Mouse (Mus musculus) liver, embryonic 11.5 days (tissue): Measurements from ENCODE around the gene Ednra. TPM values are rescaled to one million over a fixed set of nuclear protein-coding genes. Genes with fewer than 3 reads are reported as not detected.
"Not testable (repeated sequence)": the region's sequence is repeated elsewhere in the genome, so short reads cannot be mapped to it uniquely, and the experiment has no call there.

Experiments used
- ATAC-seq: fragments of 200-750 bp; cut with Nextera tagmentation; replicated peaks from 2 replicates; pipeline ENCODE4 v1.8.0; 2017; ENCODE audit warnings: moderate number of reproducible peaks, mild to moderate bottlenecking, moderate TSS enrichment, moderate library complexity; ENCODE audit not compliant: low FRiP score
- DNase-seq: peaks from one replicate; pipeline ENCODE4 v3.0.0-alpha.2; 2017; ENCODE audit warnings: low spot score
- H3K27ac ChIP-seq: fragments of 300-500 bp; sonication (generic); 2 replicates; pipeline ENCODE4 v1.5.1; 2014; ENCODE audit warnings: mild to moderate bottlenecking, low read depth, low read length, control low read depth
- H3K27me3 ChIP-seq: fragments of 300-500 bp; sonication (generic); replicated peaks from 2 replicates; pipeline ENCODE4 v1.6.1; 2014; ENCODE audit warnings: low read length, mixed read lengths; ENCODE audit not compliant: control insufficient read depth, insufficient read depth
- H3K36me3 ChIP-seq: fragments of 300-500 bp; sonication (generic); 2 replicates; pipeline ENCODE4 v1.6.1; 2014; ENCODE audit warnings: mild to moderate bottlenecking, low read length, moderate library complexity, mixed read lengths; ENCODE audit not compliant: control insufficient read depth, insufficient read depth
- H3K4me1 ChIP-seq: fragments of 300-500 bp; sonication (generic); replicated peaks from 2 replicates; pipeline ENCODE4 v1.6.1; 2014; ENCODE audit warnings: low read length, mixed read lengths; ENCODE audit not compliant: control insufficient read depth, insufficient read depth
- H3K4me2 ChIP-seq: fragments of 300-500 bp; sonication (generic); 2 replicates; pipeline ENCODE4 v1.6.1; 2014; ENCODE audit warnings: mild to moderate bottlenecking, control low read depth, moderate library complexity
- H3K4me3 ChIP-seq: fragments of 300-500 bp; sonication (generic); 2 replicates; pipeline ENCODE4 v1.5.1; 2014; ENCODE audit warnings: low read depth, low read length, control low read depth
- H3K9ac ChIP-seq: fragments of 300-500 bp; sonication (generic); 2 replicates; pipeline ENCODE4 v1.6.1; 2014; ENCODE audit warnings: low read depth, low read length, control low read depth
- H3K9me3 ChIP-seq: fragments of 300-500 bp; sonication (generic); 2 replicates; pipeline ENCODE4 v1.6.1; 2016; ENCODE audit warnings: low read length, inconsistent platforms, mixed read lengths; ENCODE audit not compliant: control insufficient read depth
- WGBS: fragments of 180-500 bp; shearing (Covaris S2); extraction: QIAGEN DNeasy Blood & Tissue Kit; methylation state at CpG from one replicate; pipeline ENCODE4 v1.1.7; 2014; 5-methylcytosine and 5-hydroxymethylcytosine counted together
- polyA plus RNA-seq: library from polyadenylated mRNA; unstranded; fragments of >200 nt; fragmentation: Nextera tagmentation; extraction: Ambion mirVana; gene quantifications from 2 replicates; pipeline ENCODE4 v1.2.1, GENCODE M21; 2014

Ednra gene
- polyA plus RNA-seq, 1 experiment from 2014 or later = 8.1 TPM

DNA sequence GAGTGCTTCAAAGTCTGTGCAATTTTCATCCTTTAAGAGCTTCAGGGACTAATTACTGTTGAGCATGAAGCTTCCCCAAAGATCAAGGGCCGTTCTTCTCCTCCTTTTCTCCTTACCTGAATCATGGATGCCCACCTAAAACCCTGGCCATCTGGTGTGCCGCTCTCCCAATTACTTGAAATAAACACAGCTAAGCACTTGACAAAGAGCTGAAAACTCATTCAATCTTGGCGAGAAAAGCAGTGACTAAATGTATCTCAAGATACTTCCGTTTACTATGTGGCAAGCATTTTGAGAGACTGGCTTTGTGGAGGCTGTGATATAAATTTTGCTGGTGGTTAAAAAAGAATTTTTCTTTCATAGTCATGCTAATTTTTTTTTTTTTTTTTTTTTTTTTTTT is 19.5 kb downstream of the Ednra start:
- DNase-seq = no peak
- H3K4me3 ChIP-seq = no peak overlapping the region
- no peaks in the 10 kb centered on the region; the same call in 1 of the 2 replicates for H3K36me3 ChIP-seq
- H3K27ac ChIP-seq = no peak overlapping the region
- no peak overlapping the region for H3K4me2 ChIP-seq
- H3K9ac ChIP-seq = no peak overlapping the region
- 78% methylated on average over 4 of the region's 4 CpGs for WGBS
- no peak for ATAC-seq
- no peaks in the 10 kb centered on the region for H3K27me3 ChIP-seq
- no peaks in the 10 kb centered on the region for H3K4me1 ChIP-seq
- H3K9me3 ChIP-seq = no peaks in the 10 kb centered on the region

DNA sequence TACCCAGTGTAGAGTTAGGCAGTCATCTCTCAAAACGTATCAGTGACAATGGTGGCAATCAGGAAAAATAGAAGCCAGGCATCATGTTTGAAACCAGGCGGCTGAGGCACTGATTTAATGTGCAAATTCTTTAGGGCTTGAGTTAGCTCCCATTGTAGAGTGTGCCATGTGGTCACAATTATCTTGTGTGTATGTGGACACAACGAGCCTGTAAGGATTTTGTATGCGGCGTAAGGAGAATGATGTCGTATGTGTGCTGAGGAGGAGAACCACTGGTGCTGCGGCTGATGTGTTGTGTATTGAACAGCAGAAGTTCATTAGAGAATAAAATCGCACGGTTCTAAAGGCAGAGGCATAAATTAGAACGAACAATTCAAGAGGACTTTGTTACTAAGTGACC is 26.2 kb downstream of the Ednra start:
- Histone ChIP-seq H3K27me3 (no peaks in the 10 kb centered on the region), H3K27ac (no peak overlapping the region)
- no peak for DNase-seq

DNA sequence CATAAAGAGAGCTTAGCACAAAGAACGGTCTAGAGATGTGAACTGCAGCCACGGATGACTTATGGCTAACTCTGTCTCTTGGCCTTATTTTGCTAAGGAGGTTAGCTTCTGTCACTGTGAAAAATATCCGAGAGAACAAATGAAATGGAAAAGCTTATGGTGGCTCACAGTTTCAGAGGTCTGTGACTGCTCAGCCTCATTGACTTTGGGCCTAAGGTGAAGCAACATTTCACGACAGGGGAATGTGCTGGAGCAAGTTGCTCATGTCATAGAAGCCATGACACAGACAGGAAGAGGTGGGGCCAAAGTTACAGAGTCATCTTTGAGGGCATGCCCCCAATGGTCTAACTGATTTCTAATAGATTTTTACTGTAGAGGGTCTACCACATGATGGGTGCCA is 28.1 kb downstream of the Ednra start:
- Histone ChIP-seq H3K4me3 (no peak overlapping the region), H3K27ac (no peak overlapping the region), H3K4me2 (no peak overlapping the region), H3K9ac (no peak overlapping the region), H3K27me3 (no peaks in the 10 kb centered on the region), H3K36me3 (no peaks in the 10 kb centered on the region), H3K4me1 (no peaks in the 10 kb centered on the region), H3K9me3 (no peaks in the 10 kb centered on the region)
- ATAC-seq (no peak), DNase-seq (no peak)
- 78% methylated on average over 4 of the region's 4 CpGs for WGBS

More for the DNA sequence above, 26.2 kb downstream of the Ednra start:
- no peaks in the 10 kb centered on the region for H3K4me1 ChIP-seq
- no peak overlapping the region for H3K4me2 ChIP-seq
- H3K4me3 ChIP-seq = no peak overlapping the region
- no peaks in the 10 kb centered on the region for H3K9me3 ChIP-seq
- no peak for ATAC-seq
- H3K9ac ChIP-seq = no peak overlapping the region
- no peaks in the 10 kb centered on the region for H3K36me3 ChIP-seq
- 80% methylated on average over 10 of the region's 10 CpGs for WGBS

DNA sequence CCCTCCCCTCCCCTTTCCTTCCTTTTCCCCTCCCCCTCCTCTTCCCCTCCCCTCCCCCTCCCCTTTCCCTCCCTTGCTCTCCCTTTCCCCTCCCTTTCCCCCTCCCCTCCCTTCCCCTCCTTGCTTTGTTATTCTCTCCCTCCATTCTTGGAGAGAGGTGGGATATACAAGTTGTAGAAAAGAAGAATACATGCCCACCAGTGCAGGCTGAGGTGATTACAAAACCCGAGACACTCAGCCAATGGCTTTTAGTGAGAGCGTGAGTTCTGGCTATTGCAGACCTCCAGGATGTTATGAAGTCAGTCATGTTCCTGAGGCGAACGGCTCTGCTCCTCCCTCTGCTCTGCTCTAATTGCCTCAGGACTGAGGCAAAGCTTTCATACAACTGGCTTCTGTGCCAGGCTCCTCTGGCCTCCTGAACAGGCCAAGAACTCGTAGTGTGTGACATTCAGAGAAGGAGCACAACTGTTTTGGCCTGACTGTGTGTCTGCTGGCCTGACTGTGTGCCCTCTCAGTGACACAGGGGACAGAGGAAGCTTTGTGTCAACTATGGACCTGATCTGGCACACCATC is 28.7 kb downstream of the Ednra start:
- no peaks in the 10 kb centered on the region for H3K27me3 ChIP-seq
- no peak overlapping the region for H3K4me2 ChIP-seq
- H3K4me1 ChIP-seq = no peaks in the 10 kb centered on the region
- 49% methylated on average over 5 of the region's 5 CpGs for WGBS
- ATAC-seq (no peak), DNase-seq (no peak)
- no peak overlapping the region for H3K4me3 ChIP-seq
- no peak overlapping the region for H3K27ac ChIP-seq
- no peaks in the 10 kb centered on the region for H3K9me3 ChIP-seq
- no peaks in the 10 kb centered on the region for H3K36me3 ChIP-seq
- H3K9ac ChIP-seq = no peak overlapping the region

DNA sequence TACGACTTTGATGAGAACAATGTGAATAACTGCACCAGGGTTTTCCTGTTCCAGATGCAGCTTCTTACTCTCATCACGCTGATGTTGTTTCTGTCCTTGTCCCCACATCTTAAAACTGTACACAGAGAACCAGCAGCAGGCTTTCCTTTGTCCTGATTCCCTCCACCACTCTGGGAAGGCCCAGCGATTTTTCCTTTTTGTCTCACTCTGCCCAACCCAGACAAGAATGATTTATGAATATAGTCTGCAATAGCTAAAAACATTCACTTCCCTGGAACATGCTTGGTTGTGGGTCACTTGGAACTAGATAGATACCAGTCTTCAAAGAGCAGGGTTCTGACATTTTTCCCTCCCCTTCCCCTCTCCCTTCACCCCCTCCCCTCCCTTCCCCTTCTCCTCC is 29.2 kb downstream of the Ednra start:
- H3K36me3 ChIP-seq = no peaks in the 10 kb centered on the region
- H3K4me2 ChIP-seq = no peak overlapping the region
- H3K9ac ChIP-seq = no peak overlapping the region
- H3K4me3 ChIP-seq = no peak overlapping the region
- ATAC-seq (no peak), DNase-seq (no peak)
- H3K27me3 ChIP-seq = no peaks in the 10 kb centered on the region
- 67% methylated on average over 3 of the region's 3 CpGs for WGBS
- H3K9me3 ChIP-seq = no peaks in the 10 kb centered on the region
- no peak overlapping the region for H3K27ac ChIP-seq
- no peaks in the 10 kb centered on the region for H3K4me1 ChIP-seq

DNA sequence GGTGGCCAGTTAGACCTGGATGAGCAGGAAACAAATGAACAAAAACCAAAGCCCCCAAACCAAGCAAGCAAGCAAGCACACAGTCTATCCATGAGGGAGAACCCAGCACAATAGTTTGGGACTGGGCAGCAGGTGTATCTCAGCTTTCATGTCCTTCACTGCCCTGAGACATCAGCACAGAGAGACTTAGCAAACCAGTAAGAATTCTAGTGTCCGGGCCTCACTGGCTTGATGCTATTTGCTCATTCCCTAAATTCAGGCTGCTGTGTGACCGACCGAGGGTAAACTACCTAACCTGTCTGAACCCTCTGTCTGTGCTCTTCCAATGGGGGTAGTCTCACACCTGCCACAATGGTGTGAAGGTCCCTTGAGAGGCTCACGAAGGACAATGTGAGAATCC is 29.7 kb downstream of the Ednra start:
- WGBS = 83% methylated on average over 4 of the region's 4 CpGs
- H3K9me3 ChIP-seq = no peaks in the 10 kb centered on the region
- no peak for DNase-seq
- H3K4me2 ChIP-seq = no peak overlapping the region
- H3K27ac ChIP-seq = no peak overlapping the region
- no peaks in the 10 kb centered on the region for H3K27me3 ChIP-seq
- no peak overlapping the region for H3K4me3 ChIP-seq
- no peak for ATAC-seq
- H3K4me1 ChIP-seq = no peaks in the 10 kb centered on the region
- H3K9ac ChIP-seq = no peak overlapping the region
- no peaks in the 10 kb centered on the region for H3K36me3 ChIP-seq

DNA sequence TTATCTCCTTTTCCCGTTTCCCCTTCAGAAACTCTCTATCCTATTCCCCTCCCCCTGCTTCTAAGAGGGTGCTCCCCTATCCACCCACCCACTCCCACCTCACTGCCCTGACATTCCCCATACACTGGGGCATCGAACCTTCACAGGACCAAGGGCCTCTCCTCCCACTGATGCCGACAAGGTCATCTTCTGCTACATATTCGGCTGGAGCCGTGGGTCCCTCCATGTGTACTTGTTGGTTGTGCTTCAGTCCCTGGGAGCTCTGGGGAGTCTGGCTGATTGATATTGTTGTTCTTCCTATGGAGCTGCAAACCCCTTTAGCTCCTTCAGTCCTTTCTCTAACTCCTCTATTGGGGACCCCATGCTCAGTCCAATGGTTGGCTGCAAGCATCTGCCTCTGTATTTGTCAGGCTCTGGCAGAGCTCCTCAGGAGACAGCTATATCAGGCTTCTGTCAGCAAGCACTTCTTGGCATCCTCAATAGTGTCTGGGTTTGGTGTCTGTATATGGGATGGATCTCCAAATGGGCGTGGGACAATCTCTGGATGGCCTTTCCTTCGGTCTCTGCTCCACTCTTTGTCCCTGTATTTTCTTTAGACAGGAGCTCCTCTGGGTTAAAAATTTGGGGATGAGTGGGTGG is 34.7 kb downstream of the Ednra start:
- H3K4me2 ChIP-seq, H3K9me3 ChIP-seq, ATAC-seq, H3K4me1 ChIP-seq, H3K36me3 ChIP-seq, H3K27ac ChIP-seq, H3K9ac ChIP-seq, DNase-seq, H3K27me3 ChIP-seq, H3K4me3 ChIP-seq: not testable (repeated sequence)
- WGBS = 79% methylated on average over 7 of the region's 7 CpGs

DNA sequence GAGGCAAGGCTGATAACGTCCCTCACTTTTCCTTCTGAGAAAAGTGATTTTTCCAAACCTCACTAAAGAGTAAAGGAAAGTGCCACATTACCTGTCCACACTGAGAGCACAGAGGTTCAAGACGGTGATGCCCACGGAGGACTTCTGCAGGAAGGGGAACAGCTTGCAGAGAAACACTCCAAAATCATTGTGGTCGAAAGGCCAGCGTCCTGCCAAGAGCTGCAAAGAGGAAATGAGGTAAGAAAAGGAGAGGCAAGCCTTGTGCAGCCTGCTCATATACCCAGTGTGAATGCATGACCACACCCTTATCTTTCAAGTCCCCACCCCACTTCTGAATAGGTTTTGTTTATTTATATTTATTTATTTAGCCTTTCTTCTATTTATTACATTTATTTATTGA is 35.3 kb downstream of the Ednra start:
- WGBS = 44% methylated on average over 5 of the region's 5 CpGs
- H3K4me1 ChIP-seq = no peaks in the 10 kb centered on the region
- no peaks in the 10 kb centered on the region for H3K9me3 ChIP-seq
- ATAC-seq (no peak), DNase-seq (no peak)
- H3K27me3 ChIP-seq = no peaks in the 10 kb centered on the region
- H3K4me2 ChIP-seq = no peak overlapping the region
- H3K4me3 ChIP-seq = no peak overlapping the region
- H3K9ac ChIP-seq = no peak overlapping the region
- no peak overlapping the region for H3K27ac ChIP-seq
- no peaks in the 10 kb centered on the region for H3K36me3 ChIP-seq

DNA sequence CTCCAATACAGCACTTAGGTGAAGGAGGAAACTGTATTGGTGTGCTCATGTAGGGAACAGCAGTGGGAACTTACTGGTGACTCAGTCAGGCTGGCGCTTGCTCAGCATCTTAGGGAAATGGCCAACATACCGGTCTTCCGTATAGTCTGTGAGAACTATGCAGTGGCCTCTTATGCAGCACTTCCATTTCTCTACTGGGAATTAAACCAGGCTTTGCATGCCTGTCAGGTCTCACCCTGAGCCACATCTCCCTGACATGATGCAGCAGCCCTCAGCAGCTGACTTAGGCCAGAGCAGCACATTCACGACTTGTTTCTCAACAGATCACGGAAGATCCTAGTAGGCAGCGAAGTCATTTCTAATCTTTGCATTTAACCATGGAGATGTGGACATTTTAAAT is 39.9 kb downstream of the Ednra start:
- H3K4me3 ChIP-seq = no peak overlapping the region
- ATAC-seq (no peak), DNase-seq (no peak)
- no peaks in the 10 kb centered on the region for H3K36me3 ChIP-seq
- no peak overlapping the region for H3K4me2 ChIP-seq
- no peaks in the 10 kb centered on the region; the same call in none of the 2 replicates for H3K4me1 ChIP-seq
- H3K9ac ChIP-seq = no peak overlapping the region
- WGBS = 72% methylated on average over 6 of the region's 6 CpGs
- no peaks in the 10 kb centered on the region for H3K9me3 ChIP-seq
- no peak overlapping the region for H3K27ac ChIP-seq
- H3K27me3 ChIP-seq = no peaks in the 10 kb centered on the region
